ENCODE assay signal across 9 mouse cellular contexts in the genomic region with DNA sequence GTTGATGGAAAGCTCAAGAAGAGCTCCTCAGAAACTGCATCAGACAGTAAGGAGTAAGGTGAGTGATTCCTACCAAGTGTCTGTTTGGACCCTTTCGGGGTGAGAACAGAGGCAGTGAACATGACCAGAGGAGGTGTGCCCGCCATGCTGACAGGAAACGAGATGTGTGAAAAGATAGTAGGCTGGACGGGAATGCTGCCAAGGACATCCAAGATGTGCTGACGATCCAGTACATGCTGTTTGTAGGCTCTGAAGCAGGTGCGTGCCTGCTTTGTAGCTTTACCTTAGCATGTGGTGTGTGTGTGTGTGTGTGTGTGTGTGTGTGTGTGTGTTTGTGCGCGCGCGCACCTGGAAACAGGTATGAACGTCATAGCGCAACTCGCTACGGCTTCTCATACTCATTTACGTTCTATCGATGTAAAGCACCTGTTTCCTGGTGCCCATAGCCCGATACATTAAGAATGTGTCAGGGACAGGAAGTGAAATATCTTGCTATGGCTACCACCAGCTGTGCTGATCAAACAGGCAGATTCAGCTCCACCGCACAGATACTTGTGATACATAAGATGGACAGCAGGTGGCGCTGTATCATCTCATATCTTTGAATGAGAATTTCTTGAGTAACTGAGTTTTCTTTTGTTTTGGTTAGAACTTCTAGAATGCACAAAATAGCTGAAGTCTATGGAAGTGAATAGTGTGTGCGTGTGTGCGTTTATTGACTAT.
DNase-seq lines count a peak whose midpoint lies in the region; ATAC-seq and TF ChIP-seq lines count a peak whose summit lies in the region.
"Had no signal": no experiment of that assay in that cellular context is flagged by ENCODE, and none has a peak within 500 bp of the region (broad histone marks: within the 10 kb centered on the region; RNA-seq: fewer than 3 reads in every experiment).

No protein-coding gene starts in this region.

- POLR2A ChIA-PET in Patski (lab: Charles Lee) = no interaction called here

- no peak overlapping the region for H3K27ac ChIP-seq in hindbrain, embryonic 10.5 days
- no peak overlapping the region for H3K27ac ChIP-seq in hindbrain, embryonic 13.5 days
- no peak overlapping the region for H3K27ac ChIP-seq in midbrain, embryonic 15.5 days
- H3K27ac ChIP-seq: macrophage had no signal

- no peaks in the 10 kb centered on the region for H3K9me3 ChIP-seq in hindbrain, embryonic 10.5 days
- no peaks in the 10 kb centered on the region for H3K9me3 ChIP-seq in hindbrain, embryonic 13.5 days
- no peaks in the 10 kb centered on the region for H3K9me3 ChIP-seq in midbrain, embryonic 15.5 days

- intact Hi-C loops in heart, postnatal 14 days (cut with DNase I) = no loop called here

- CTCF ChIA-PET in Patski (lab: Charles Lee) = interaction anchor here (0.8 to 2.9 kb wide), 7 partner anchors 10 to 63 kb away, joined by 3 to 15 read pairs (median 3); no protein-coding TSS in a partner anchor

- H3K4me2 ChIP-seq in hindbrain, embryonic 13.5 days = no peak overlapping the region
- H3K4me2 ChIP-seq in midbrain, embryonic 15.5 days = no peak overlapping the region

- no peak for ATAC-seq in hindbrain, embryonic 13.5 days (ENCODE audit: low FRiP score)
- ATAC-seq in Patski = no peak
- ATAC-seq in midbrain, embryonic 15.5 days (replicated peaks) = peak; percentile 66; the same call in 1 of the 2 replicates

- WGBS in hindbrain, embryonic 10.5 days = 62% methylated on average over 21 of the region's 21 CpGs
- WGBS in hindbrain, embryonic 13.5 days = 61% methylated on average over 21 of the region's 21 CpGs
- 58% methylated on average over 21 of the region's 21 CpGs for WGBS in midbrain, embryonic 15.5 days

- H3K9ac ChIP-seq in hindbrain, embryonic 13.5 days = no peak overlapping the region
- H3K9ac ChIP-seq in midbrain, embryonic 15.5 days = no peak overlapping the region

- no peaks in the 10 kb centered on the region for H3K27me3 ChIP-seq in hindbrain, embryonic 10.5 days (ENCODE audit: insufficient read depth, poor library complexity, severe bottlenecking)
- 0 out of 2 replicates have a peak, but pooled peaks cover 4% of the 10 kb centered on the region for H3K27me3 ChIP-seq in hindbrain, embryonic 13.5 days
- H3K27me3 ChIP-seq in Patski = peaks cover 4% of the 10 kb centered on the region
- no peaks in the 10 kb centered on the region for H3K27me3 ChIP-seq in midbrain, embryonic 15.5 days (replicated peaks)

- TF ChIP-seq CTCF in Patski (IDR thresholded peaks at IDR 0.05) = peak; percentile 63

- H3K4me3 ChIP-seq in hindbrain, embryonic 10.5 days = no peak overlapping the region
- no peak overlapping the region for H3K4me3 ChIP-seq in hindbrain, embryonic 13.5 days
- no peak overlapping the region for H3K4me3 ChIP-seq in midbrain, embryonic 15.5 days

- in situ Hi-C loops in Patski (cut with MboI; ENCODE audit: low pct_unique_long_range_greater_than_20kb) = no loop called here

- no peaks in the 10 kb centered on the region for H3K36me3 ChIP-seq in hindbrain, embryonic 10.5 days
- H3K36me3 ChIP-seq in hindbrain, embryonic 13.5 days = no peaks in the 10 kb centered on the region
- no peaks in the 10 kb centered on the region for H3K36me3 ChIP-seq in midbrain, embryonic 15.5 days (replicated peaks)

- peaks cover 10% of the 10 kb centered on the region for H3K4me1 ChIP-seq in hindbrain, embryonic 10.5 days (replicated peaks)
- H3K4me1 ChIP-seq in hindbrain, embryonic 13.5 days (replicated peaks) = peaks cover 11% of the 10 kb centered on the region
- no peaks in the 10 kb centered on the region; the same call in 1 of the 2 replicates for H3K4me1 ChIP-seq in midbrain, embryonic 15.5 days

- DNase-seq in hindbrain, embryonic 10.5 days (ENCODE audit: low spot score) = peak; percentile 59
- peak; percentile 1 for DNase-seq in Patski (ENCODE audit: low read depth, low spot score)
- DNase-seq in embryo, embryonic 11 days = peak; percentile 76
- DNase-seq in heart, postnatal 14 days = peak; percentile 23 to 61
- DNase-seq in left cerebral cortex, adult 18-20 months (ENCODE audit: low spot score in 2 of 2) = peak; percentile 55 to 74
- DNase-seq in urinary bladder, postnatal 36 days (ENCODE audit: low spot score in 2 of 2) = peak; percentile 5 to 9

Comparison
In these comparisons a context has a peak if more than half of its experiments do, and no peak if none do; other contexts are left out.
1. DNase-seq: peak in every context shown above with its lines; median percentile 76 in embryo, embryonic 11 days; 64 in left cerebral cortex, adult 18-20 months; 59 in hindbrain, embryonic 10.5 days; 42 in heart, postnatal 14 days; 7 in urinary bladder, postnatal 36 days; 1 in Patski.